Mouse (Mus musculus): ENCODE data around the gene Vmn1r217. TPM values are rescaled to one million over a fixed set of nuclear protein-coding genes. Genes with fewer than 3 reads are reported as not detected.

Vmn1r217 gene
- polyA plus RNA-seq, 1 experiment from 2014 or later, result not detected

- no peak for ATAC-seq (ENCODE audit: low FRiP score)
Observed at GRCm38 (mm10) chr13:23067725-23068124, 50.3 kb downstream of the Vmn1r217 start, which contains the start of gene Vmn1r215. Vmn1r215 (plus strand) TSS chr13:23068025.

GRCm38 (mm10) chr13:23057778-23058177 lies 60.2 kb downstream of the Vmn1r217 start:
- no peak overlapping the region for H3K4me2 ChIP-seq (replicated peaks)
- no peaks in the 10 kb centered on the region for H3K36me3 ChIP-seq (replicated peaks; ENCODE audit: control insufficient read depth, insufficient read depth)
- no peak for DNase-seq (ENCODE audit: low spot score)
- no peak for ATAC-seq (ENCODE audit: low FRiP score)
- no peaks in the 10 kb centered on the region for H3K27me3 ChIP-seq (ENCODE audit: control insufficient read depth, insufficient read depth, low read length)
- H3K4me1 ChIP-seq (replicated peaks; ENCODE audit: control insufficient read depth, insufficient read depth, low read length), result no peaks in the 10 kb centered on the region
- H3K9ac ChIP-seq, result no peak overlapping the region
- no peaks in the 10 kb centered on the region for H3K9me3 ChIP-seq (ENCODE audit: control insufficient read depth, low read length)
- H3K4me3 ChIP-seq (replicated peaks; ENCODE audit: low read length), result no peak overlapping the region
- no peak overlapping the region for H3K27ac ChIP-seq
- WGBS, result 63% methylated on average over 1 of the region's 1 CpGs

More at GRCm38 (mm10) chr13:23067725-23068124, 50.3 kb downstream of the Vmn1r217 start, which contains the start of gene Vmn1r215:
- WGBS, result 90% methylated on average over 1 of the region's 1 CpGs
- H3K36me3 ChIP-seq (replicated peaks; ENCODE audit: control insufficient read depth, insufficient read depth), result no peaks in the 10 kb centered on the region
- no peak within 1 kb of the TSS for H3K4me3 ChIP-seq (replicated peaks; ENCODE audit: low read length)
- H3K9ac ChIP-seq, result no peak within 1 kb of the TSS
- H3K4me2 ChIP-seq (replicated peaks), result no peak within 1 kb of the TSS
- H3K4me1 ChIP-seq (replicated peaks; ENCODE audit: control insufficient read depth, insufficient read depth, low read length), result no peaks in the 10 kb centered on the region
- H3K27me3 ChIP-seq (ENCODE audit: control insufficient read depth, insufficient read depth, low read length), result no peaks in the 10 kb centered on the region
- no peaks in the 10 kb centered on the region for H3K9me3 ChIP-seq (ENCODE audit: control insufficient read depth, low read length)
- no peak within 1 kb of the TSS for H3K27ac ChIP-seq
- DNase-seq (ENCODE audit: low spot score), result no peak

Other genes starting within 250 kb of the Vmn1r217 start
- gene Vmn1r212, start 234.0 kb downstream of the Vmn1r217 start, polyA plus RNA-seq (2014; fragmentation: Nextera tagmentation; extraction: Ambion mirVana), result not detected in 2 replicates
- gene Vmn1r213, start 110.6 kb downstream of the Vmn1r217 start, polyA plus RNA-seq (2014; fragmentation: Nextera tagmentation; extraction: Ambion mirVana), result not detected in 2 replicates
- not detected in 2 replicates for gene Vmn1r214, start 87.8 kb downstream of the Vmn1r217 start, polyA plus RNA-seq (2014; fragmentation: Nextera tagmentation; extraction: Ambion mirVana)
- gene Vmn1r215, start 50.2 kb downstream of the Vmn1r217 start, polyA plus RNA-seq (2014; fragmentation: Nextera tagmentation; extraction: Ambion mirVana), result not detected in 2 replicates
- gene Vmn1r218, start 14.9 kb upstream of the Vmn1r217 start, polyA plus RNA-seq (2014; fragmentation: Nextera tagmentation; extraction: Ambion mirVana), result not detected in 2 replicates
- not detected in 2 replicates for gene Vmn1r219, start 41.1 kb upstream of the Vmn1r217 start, polyA plus RNA-seq (2014; fragmentation: Nextera tagmentation; extraction: Ambion mirVana)
- gene Vmn1r220, start 69.7 kb upstream of the Vmn1r217 start, polyA plus RNA-seq (2014; fragmentation: Nextera tagmentation; extraction: Ambion mirVana), result not detected in 2 replicates
- gene Vmn1r221, start 95.9 kb upstream of the Vmn1r217 start, polyA plus RNA-seq (2014; fragmentation: Nextera tagmentation; extraction: Ambion mirVana), result not detected in 2 replicates
- gene Vmn1r222, start 117.7 kb upstream of the Vmn1r217 start, polyA plus RNA-seq (2014; fragmentation: Nextera tagmentation; extraction: Ambion mirVana), result not detected in 2 replicates
- not detected in 2 replicates for gene Vmn1r223, start 128.9 kb upstream of the Vmn1r217 start, polyA plus RNA-seq (2014; fragmentation: Nextera tagmentation; extraction: Ambion mirVana)

Measured in hindbrain, embryonic 14.5 days (tissue).